Mouse (Mus musculus) lung, postnatal 0 days (tissue): ENCODE measurements around the gene Rab42. TPM values are rescaled to one million over a fixed set of nuclear protein-coding genes. Genes with fewer than 3 reads are reported as not detected.
"Not testable (repeated sequence)": the region's sequence is repeated elsewhere in the genome, so short reads cannot be mapped to it uniquely, and the experiment has no call there.

Experiments used
- ATAC-seq: fragments of 200-750 bp; cut with Nextera tagmentation; 2 replicates; pipeline ENCODE4 v1.8.0; 2017; ENCODE audit warnings: moderate library complexity
- DNase-seq: peaks from one replicate; pipeline ENCODE4 v3.0.0-alpha.2; 2016; ENCODE audit warnings: low spot score
- H3K27ac ChIP-seq: fragments of 300-500 bp; sonication (generic); 2 replicates; pipeline ENCODE4 v1.5.1; 2014; ENCODE audit warnings: antibody characterized with exemption, mild to moderate bottlenecking, low read length, mixed read lengths
- H3K27me3 ChIP-seq: fragments of 300-500 bp; sonication (generic); replicated peaks from 2 replicates; pipeline ENCODE4 v1.6.1; 2014; ENCODE audit warnings: low read length, mixed read lengths; ENCODE audit not compliant: insufficient read depth
- H3K36me3 ChIP-seq: fragments of 300-500 bp; sonication (generic); 2 replicates; pipeline ENCODE4 v1.6.1; 2014; ENCODE audit warnings: low read length, mixed read lengths; ENCODE audit not compliant: insufficient read depth
- H3K4me1 ChIP-seq: fragments of 300-500 bp; sonication (generic); 2 replicates; pipeline ENCODE4 v1.6.1; 2014; ENCODE audit warnings: antibody characterized with exemption, low read depth, low read length, mixed read lengths; ENCODE audit not compliant: insufficient read depth
- H3K4me2 ChIP-seq: fragments of 300-500 bp; sonication (generic); replicated peaks from 2 replicates; pipeline ENCODE4 v1.6.1; 2014; ENCODE audit warnings: low read depth, mild to moderate bottlenecking, low read length, moderate library complexity, mixed read lengths
- H3K4me3 ChIP-seq: fragments of 300-500 bp; sonication (generic); 2 replicates; pipeline ENCODE4 v1.5.1; 2014; ENCODE audit warnings: low read depth, low read length
- H3K9ac ChIP-seq: fragments of 300-500 bp; sonication (generic); replicated peaks from 2 replicates; pipeline ENCODE4 v1.6.1; 2014; ENCODE audit warnings: low read depth, mild to moderate bottlenecking
- H3K9me3 ChIP-seq: fragments of 300-500 bp; sonication (generic); 2 replicates; pipeline ENCODE4 v1.6.1; 2016; ENCODE audit warnings: low read length, mixed read lengths
- CTCF ChIP-seq: IDR thresholded peaks from 2 replicates; pipeline ENCODE4 v1.5.1; 2016; ENCODE audit warnings: antibody characterized with exemption, mild to moderate bottlenecking
- EP300 ChIP-seq: IDR thresholded peaks from 2 replicates; pipeline ENCODE4 v1.6.1; 2016; ENCODE audit warnings: antibody characterized with exemption, mild to moderate bottlenecking, control low read depth
- WGBS: fragments of 180-500 bp; shearing (Covaris S2); extraction: QIAGEN DNeasy Blood & Tissue Kit; methylation state at CpG from one replicate; pipeline ENCODE4 v1.1.7; 2014; 5-methylcytosine and 5-hydroxymethylcytosine counted together
- polyA plus RNA-seq: library from polyadenylated mRNA; unstranded; fragments of >200 nt; fragmentation: Nextera tagmentation; extraction: Ambion mirVana; gene quantifications from 2 replicates; pipeline ENCODE4 v1.2.1, GENCODE M21; 2015

The Rab42 gene
- polyA plus RNA-seq, 1 experiment from 2014 or later: 3.1 TPM

- no peak for ATAC-seq
- H3K4me1 ChIP-seq: no peaks in the 10 kb centered on the region
- H3K36me3 ChIP-seq: peaks cover 14% of the 10 kb centered on the region; the same call in 1 of the 2 replicates
- H3K4me3 ChIP-seq: no peak overlapping the region
- H3K9ac ChIP-seq: no peak overlapping the region
- peak; percentile 19 for TF ChIP-seq CTCF
- TF ChIP-seq EP300: no peak
- no peak for DNase-seq
- H3K4me2 ChIP-seq: no peak overlapping the region
- H3K27ac ChIP-seq: no peak overlapping the region
- 82% methylated on average over 12 of the region's 12 CpGs for WGBS
- no peaks in the 10 kb centered on the region for H3K9me3 ChIP-seq
- H3K27me3 ChIP-seq: no peaks in the 10 kb centered on the region
These were observed 11.4 kb downstream of the Rab42 start for GRCm38 (mm10) chr4:132291624-132292335.

GRCm38 (mm10) chr4:132291056-132291455, 12.1 kb downstream of the Rab42 start:
- no peak for TF ChIP-seq EP300
- TF ChIP-seq CTCF: no peak
- no peak for ATAC-seq
- H3K9me3 ChIP-seq: no peaks in the 10 kb centered on the region
- WGBS: 98% methylated on average over 4 of the region's 4 CpGs
- H3K27me3 ChIP-seq: no peaks in the 10 kb centered on the region
- no peaks in the 10 kb centered on the region for H3K4me1 ChIP-seq
- H3K36me3 ChIP-seq: peaks cover 19% of the 10 kb centered on the region; the same call in 1 of the 2 replicates
- H3K27ac ChIP-seq: no peak overlapping the region
- no peak overlapping the region for H3K9ac ChIP-seq
- no peak for DNase-seq
- H3K4me3 ChIP-seq: no peak overlapping the region
- no peak overlapping the region for H3K4me2 ChIP-seq

- H3K4me2 ChIP-seq, H3K27ac ChIP-seq, H3K27me3 ChIP-seq, H3K4me1 ChIP-seq, H3K9me3 ChIP-seq, H3K4me3 ChIP-seq, DNase-seq, ATAC-seq, H3K9ac ChIP-seq: not testable (repeated sequence)
- peaks cover 27% of the 10 kb centered on the region; the same call in 1 of the 2 replicates for H3K36me3 ChIP-seq
- WGBS: 85% methylated on average over 3 of the region's 5 CpGs
These were observed 14.3 kb downstream of the Rab42 start for GRCm38 (mm10) chr4:132288840-132289239.

- H3K9ac ChIP-seq: no peak overlapping the region
- H3K27ac ChIP-seq: no peak overlapping the region
- TF ChIP-seq CTCF (no peak), EP300 (no peak)
- no peaks in the 10 kb centered on the region for H3K4me1 ChIP-seq
- no peaks in the 10 kb centered on the region for H3K36me3 ChIP-seq
- DNase-seq: no peak
- H3K27me3 ChIP-seq: no peaks in the 10 kb centered on the region
- no peak overlapping the region for H3K4me2 ChIP-seq
- 61% methylated on average over 3 of the region's 3 CpGs for WGBS
- H3K9me3 ChIP-seq: no peaks in the 10 kb centered on the region
- no peak overlapping the region for H3K4me3 ChIP-seq
- no peak for ATAC-seq
These were observed 27.2 kb downstream of the Rab42 start for GRCm38 (mm10) chr4:132275949-132276348.

- DNase-seq (peak; percentile 97), ATAC-seq (peak; percentile 94)
- peak within 1 kb of the TSS; percentile 89 for H3K9ac ChIP-seq
- peak within 1 kb of the TSS; percentile 89 for H3K4me2 ChIP-seq
- no peaks in the 10 kb centered on the region for H3K9me3 ChIP-seq
- H3K36me3 ChIP-seq: no peaks in the 10 kb centered on the region
- H3K27me3 ChIP-seq: no peaks in the 10 kb centered on the region
- WGBS: under 1% methylated on average over 43 of the region's 48 CpGs
- H3K27ac ChIP-seq: peak within 1 kb of the TSS; percentile 92
- TF ChIP-seq EP300 (no peak), CTCF (no peak)
- peak within 1 kb of the TSS; percentile 88 for H3K4me3 ChIP-seq
- H3K4me1 ChIP-seq: no peaks in the 10 kb centered on the region
These were observed 28.9 kb downstream of the Rab42 start, which contains the start of gene Taf12 for GRCm38 (mm10) chr4:132274156-132274862. Taf12 (plus strand) TSS chr4:132274375.

- 40% methylated on average over 2 of the region's 2 CpGs for WGBS
These were observed 30.0 kb downstream of the Rab42 start for GRCm38 (mm10) chr4:132273166-132273565.

More at GRCm38 (mm10) chr4:132273166-132273565, 30.0 kb downstream of the Rab42 start:
- H3K9me3 ChIP-seq: no peaks in the 10 kb centered on the region
- H3K4me2 ChIP-seq: no peak overlapping the region
- no peaks in the 10 kb centered on the region for H3K36me3 ChIP-seq
- no peaks in the 10 kb centered on the region for H3K4me1 ChIP-seq
- H3K27me3 ChIP-seq: no peaks in the 10 kb centered on the region
- DNase-seq (no peak), ATAC-seq (no peak)
- no peak overlapping the region for H3K4me3 ChIP-seq
- TF ChIP-seq EP300 (no peak), CTCF (no peak)
- H3K9ac ChIP-seq: 0 out of 2 replicates have a peak overlapping the region, but pooled peaks have one; percentile 89
- H3K27ac ChIP-seq: no peak overlapping the region
